Mouse (Mus musculus) heart, postnatal 25 days (tissue): ENCODE data around the gene Dnase1l3. TPM values are rescaled to one million over a fixed set of nuclear protein-coding genes. Genes with fewer than 3 reads are reported as not detected.

Source experiments
- DNase-seq: peaks from one replicate; pipeline ENCODE4 v3.0.0; 2022; ENCODE audit warnings: low spot score
- intact Hi-C: fragments of 180-260 bp; cut with DNase I; formaldehyde crosslinking; loops from one replicate; pipeline ENCODE4 v1.15.1; 2025
- total RNA-seq, 2 experiments: library from RNA; stranded (reverse); gene quantifications; 2 replicates each; pipeline ENCODE4 v1.2.3; 2021

Dnase1l3 gene
- under 1 TPM in 1 of 2 experiments, not detected in 1; 0.06 TPM for total RNA-seq

DNA sequence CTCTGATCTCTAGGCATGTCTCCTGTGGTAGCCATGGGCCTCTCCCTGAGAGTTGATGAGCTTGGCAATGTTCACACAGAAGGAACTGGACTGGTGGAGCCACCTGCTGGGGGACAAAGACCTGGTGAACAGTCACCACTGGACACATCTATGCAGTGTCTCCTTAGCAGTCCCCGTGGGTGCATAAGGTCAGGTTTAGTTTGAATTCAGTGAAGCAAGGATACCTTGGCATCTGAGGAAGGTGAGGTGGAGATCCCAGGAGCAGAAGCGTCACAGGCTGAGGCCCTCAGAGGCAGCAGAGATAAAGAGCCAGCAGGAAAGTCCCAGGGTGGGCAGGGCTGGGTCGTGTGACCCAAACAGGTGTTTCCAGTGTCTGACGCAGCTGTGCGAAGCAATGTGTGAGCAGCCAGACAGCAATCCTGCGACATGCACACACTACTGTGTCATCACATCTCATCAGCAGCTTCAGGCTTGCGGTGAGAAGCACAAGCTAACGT lies at the start of gene Dnase1l3:
Gene Dnase1l3, minus strand, starts transcription at position 303 of the 497 bp plus-strand sequence.
- DNase-seq, result no peak
- intact Hi-C loops, result no loop called here

- DNase-seq, result no peak
- intact Hi-C loops, result loop anchor here (2.0 to 5.0 kb wide), 2 partner anchors 78 to 225 kb away; partner anchors contain the start of gene Flnb
These were observed 48.2 kb upstream of the Dnase1l3 start for GRCm38 (mm10) chr14:8042577-8042976.

DNA sequence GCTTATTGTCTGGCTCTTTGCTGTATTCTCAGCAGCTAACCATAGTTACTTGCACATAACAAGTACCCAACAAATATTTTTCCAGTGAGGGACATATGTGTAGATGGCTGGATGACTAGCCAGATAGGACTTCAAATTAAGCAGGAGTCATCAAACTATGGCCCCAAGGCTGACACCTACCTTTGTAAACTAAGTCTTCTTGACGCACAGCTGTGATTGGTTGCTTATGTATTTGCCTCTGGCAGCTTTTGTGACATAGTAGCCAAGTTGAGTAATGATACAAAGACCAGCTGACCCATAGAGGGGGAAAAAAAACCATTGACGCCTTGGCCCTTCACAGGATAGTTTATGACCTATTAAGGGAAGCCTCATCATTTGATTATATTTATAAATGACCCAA lies 47.7 kb upstream of the Dnase1l3 start:
- intact Hi-C loops, result loop anchor here (2.0 to 5.0 kb wide), 2 partner anchors 77 to 225 kb away; partner anchors contain the start of gene Flnb
- no peak for DNase-seq

GRCm38 (mm10) chr14:8040911-8041678 lies 46.7 kb upstream of the Dnase1l3 start:
- intact Hi-C loops, result loop anchor here (5.0 kb wide), 1 partner anchor 224 kb away; the partner anchor contains the start of gene Flnb
- DNase-seq, result no peak

GRCm38 (mm10) chr14:8040179-8040578 lies 45.8 kb upstream of the Dnase1l3 start:
- intact Hi-C loops, result loop anchor here (5.0 kb wide), 1 partner anchor 223 kb away; the partner anchor contains the start of gene Flnb
- DNase-seq, result no peak

- DNase-seq, result peak; percentile 29
- intact Hi-C loops, result no loop called here
These were observed 44.5 kb upstream of the Dnase1l3 start for GRCm38 (mm10) chr14:8038791-8039448.

GRCm38 (mm10) chr14:8038150-8038549 lies 43.8 kb upstream of the Dnase1l3 start:
- intact Hi-C loops, result no loop called here
- DNase-seq, result no peak

GRCm38 (mm10) chr14:8036406-8036805 lies 42.0 kb upstream of the Dnase1l3 start:
- intact Hi-C loops, result no loop called here

DNA sequence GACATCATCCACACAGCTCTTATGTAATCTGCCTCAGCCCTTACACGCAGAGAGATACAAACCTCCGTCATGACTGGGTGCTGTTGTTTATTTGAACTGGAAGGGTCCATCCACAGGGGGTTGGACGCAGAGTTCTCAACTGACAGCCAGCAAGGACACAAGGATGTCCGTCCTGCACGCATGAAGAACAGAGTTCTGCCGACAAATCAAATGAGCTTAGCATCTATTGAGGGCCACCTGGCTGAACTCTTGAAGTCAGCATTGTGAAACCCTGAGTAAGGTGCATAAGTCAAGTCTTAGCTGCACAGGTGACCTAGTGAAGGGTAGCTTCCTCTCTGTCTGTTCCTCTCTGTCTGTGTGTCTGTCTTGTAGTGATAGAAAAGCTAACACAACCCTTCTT lies 41.6 kb upstream of the Dnase1l3 start:
- intact Hi-C loops, result no loop called here

More at GRCm38 (mm10) chr14:8036406-8036805, 42.0 kb upstream of the Dnase1l3 start:
- DNase-seq, result no peak

GRCm38 (mm10) chr14:8034561-8034960 lies 40.2 kb upstream of the Dnase1l3 start:
- intact Hi-C loops, result no loop called here
- no peak for DNase-seq

More for the DNA sequence above, 41.6 kb upstream of the Dnase1l3 start:
- no peak for DNase-seq

DNA sequence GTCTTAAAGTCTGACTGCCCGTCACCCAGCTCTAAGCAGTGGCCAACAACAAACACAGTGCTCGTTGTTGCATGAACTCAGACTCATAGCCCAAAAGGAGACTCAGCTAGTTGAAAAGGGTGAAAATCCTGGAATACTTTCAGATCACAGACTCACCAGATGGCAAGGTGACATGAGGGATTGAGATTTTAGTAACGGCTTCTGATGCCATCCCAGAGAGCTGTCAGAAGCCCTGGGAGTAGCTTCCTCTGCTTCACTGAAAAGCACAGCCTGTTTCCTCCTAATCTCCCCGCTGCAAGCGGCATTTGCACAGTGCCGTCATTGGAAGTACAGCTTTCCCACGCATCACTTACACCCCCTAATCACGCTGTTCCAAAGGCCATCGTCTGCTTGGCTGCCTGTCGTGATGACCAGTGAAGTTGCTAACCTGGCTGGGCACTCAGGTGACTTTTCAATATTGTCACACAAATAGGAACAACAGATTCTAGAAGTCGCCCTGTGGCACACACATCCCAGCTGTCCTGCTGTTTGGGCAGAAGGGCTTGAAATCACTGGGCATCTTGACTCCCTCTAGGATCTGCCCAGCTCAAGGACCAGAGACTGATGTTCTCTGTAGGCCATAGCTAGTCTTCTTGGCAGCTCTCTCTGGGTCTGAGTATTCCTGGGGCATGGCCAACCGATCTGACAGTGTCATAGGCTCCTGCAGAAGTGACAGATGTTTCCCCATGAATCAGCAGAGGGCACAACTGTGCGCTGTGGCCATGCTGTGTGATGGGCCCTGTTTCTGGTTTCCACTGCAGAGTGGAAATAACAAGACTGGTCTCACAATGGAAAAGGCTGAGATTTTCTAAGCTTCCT lies 37.9 kb upstream of the Dnase1l3 start:
- intact Hi-C loops, result no loop called here
- no peak for DNase-seq

- intact Hi-C loops, result no loop called here
- DNase-seq, result no peak
These were observed 36.2 kb upstream of the Dnase1l3 start for GRCm38 (mm10) chr14:8030535-8030934.

DNA sequence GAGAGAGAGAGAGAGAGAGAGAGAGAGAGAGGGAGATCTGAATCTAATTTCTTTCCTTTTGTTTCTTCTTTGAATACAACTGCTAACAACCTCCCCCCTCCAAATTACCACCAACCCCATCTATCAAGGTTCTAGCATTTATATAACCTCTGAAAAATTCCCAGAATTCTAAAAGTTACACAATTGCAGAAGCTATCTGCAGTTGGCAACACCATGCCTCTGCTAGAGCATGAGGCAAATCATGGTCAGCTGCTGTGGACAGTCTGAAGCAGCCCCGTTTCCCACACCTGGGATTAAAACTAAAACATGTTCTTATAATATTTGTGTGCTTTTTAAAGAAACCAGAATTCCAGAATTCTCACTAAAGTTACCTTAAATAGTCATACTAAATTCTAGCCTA lies 35.4 kb upstream of the Dnase1l3 start:
- intact Hi-C loops, result no loop called here

GRCm38 (mm10) chr14:8028086-8028485 lies 33.7 kb upstream of the Dnase1l3 start:
- DNase-seq, result no peak
- intact Hi-C loops, result no loop called here

More for the DNA sequence above, 35.4 kb upstream of the Dnase1l3 start:
- DNase-seq, result no peak

GRCm38 (mm10) chr14:8026769-8027531 lies 32.6 kb upstream of the Dnase1l3 start:
- DNase-seq, result no peak
- intact Hi-C loops, result no loop called here

DNA sequence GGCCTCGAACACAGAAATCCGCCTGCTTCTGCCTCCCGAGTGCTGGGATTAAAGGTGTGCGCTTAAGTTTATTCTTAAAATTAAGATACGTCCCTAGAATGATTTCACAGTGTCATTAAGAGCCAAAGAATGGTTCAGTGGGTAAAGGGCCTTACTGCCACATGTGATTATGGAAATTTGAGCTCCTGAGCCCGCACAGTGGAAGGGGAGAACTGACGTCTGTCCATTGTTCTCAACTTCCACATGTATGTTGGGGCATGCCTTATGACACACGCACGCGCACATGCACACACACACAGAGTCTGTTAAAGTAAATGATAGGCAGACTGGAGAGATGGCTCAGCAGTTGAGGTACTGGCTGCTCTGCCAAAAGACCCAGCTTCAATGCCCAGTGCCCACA lies 30.6 kb upstream of the Dnase1l3 start:
- intact Hi-C loops, result no loop called here
- DNase-seq, result no peak

- no peak for DNase-seq
- intact Hi-C loops, result no loop called here
These were observed 30.1 kb upstream of the Dnase1l3 start for GRCm38 (mm10) chr14:8024469-8024868.

- DNase-seq, result no peak
- intact Hi-C loops, result no loop called here
These were observed 26.2 kb upstream of the Dnase1l3 start for GRCm38 (mm10) chr14:8020546-8020945.

GRCm38 (mm10) chr14:8020011-8020410 lies 25.6 kb upstream of the Dnase1l3 start:
- intact Hi-C loops, result no loop called here
- DNase-seq, result no peak
